Mouse (Mus musculus) stomach, embryonic 14.5 days (tissue): ENCODE measurements at regions not wholly inside any gene's neighbourhood (a gene's known extent, or its start where the extent isn't known, plus 50 kb on each side); places are given as distances from the start of the nearest gene placed in this dataset.
A peak's percentile ranks its signal among the peaks of the same experiment; 100 is the strongest.

Experiments
- ATAC-seq: fragments of 200-750 bp; cut with Nextera tagmentation; 2 replicates; pipeline ENCODE4 v1.8.0; 2017; ENCODE audit warnings: low read depth, moderate TSS enrichment; ENCODE audit not compliant: insufficient number of reproducible peaks, insufficient read depth, low FRiP score
- H3K27ac ChIP-seq: fragments of 300-500 bp; sonication (generic); 2 replicates; pipeline ENCODE4 v1.5.1; 2014; ENCODE audit warnings: mild to moderate bottlenecking, low read length, moderate library complexity, mixed read lengths
- H3K27me3 ChIP-seq: fragments of 300-500 bp; sonication (generic); 2 replicates; pipeline ENCODE4 v1.6.1; 2014; ENCODE audit warnings: low read length, control low read depth, mixed read lengths; ENCODE audit not compliant: control insufficient read depth, insufficient read depth
- H3K36me3 ChIP-seq: fragments of 300-500 bp; sonication (generic); 2 replicates; pipeline ENCODE4 v1.6.1; 2014; ENCODE audit warnings: mild to moderate bottlenecking, control low read depth, low read length, moderate library complexity, mixed read lengths; ENCODE audit not compliant: control insufficient read depth, insufficient read depth
- H3K4me1 ChIP-seq: fragments of 300-500 bp; sonication (generic); 2 replicates; pipeline ENCODE4 v1.6.1; 2014; ENCODE audit warnings: low read length, control low read depth, mixed read lengths; ENCODE audit not compliant: control insufficient read depth, insufficient read depth
- H3K4me2 ChIP-seq: fragments of 300-500 bp; sonication (generic); replicated peaks from 2 replicates; pipeline ENCODE4 v1.6.1; 2014; ENCODE audit warnings: low read depth, low read length, control low read depth
- H3K4me3 ChIP-seq: fragments of 300-500 bp; sonication (generic); 2 replicates; pipeline ENCODE4 v1.5.1; 2014; ENCODE audit warnings: low read depth, low read length, control low read depth
- H3K9ac ChIP-seq: fragments of 300-500 bp; sonication (generic); replicated peaks from 2 replicates; pipeline ENCODE4 v1.6.1; 2014; ENCODE audit warnings: low read depth, mild to moderate bottlenecking, control low read depth, low read length, moderate library complexity, mixed read lengths
- H3K9me3 ChIP-seq: fragments of 300-500 bp; sonication (generic); 2 replicates; pipeline ENCODE4 v1.6.1; 2016; ENCODE audit warnings: low read depth, low read length, control low read depth; ENCODE audit not compliant: control insufficient read depth
- WGBS: fragments of 180-500 bp; shearing (Covaris S2); extraction: QIAGEN DNeasy Blood & Tissue Kit; methylation state at CpG from one replicate; pipeline ENCODE4 v1.1.7; 2014; 5-methylcytosine and 5-hydroxymethylcytosine counted together

DNA sequence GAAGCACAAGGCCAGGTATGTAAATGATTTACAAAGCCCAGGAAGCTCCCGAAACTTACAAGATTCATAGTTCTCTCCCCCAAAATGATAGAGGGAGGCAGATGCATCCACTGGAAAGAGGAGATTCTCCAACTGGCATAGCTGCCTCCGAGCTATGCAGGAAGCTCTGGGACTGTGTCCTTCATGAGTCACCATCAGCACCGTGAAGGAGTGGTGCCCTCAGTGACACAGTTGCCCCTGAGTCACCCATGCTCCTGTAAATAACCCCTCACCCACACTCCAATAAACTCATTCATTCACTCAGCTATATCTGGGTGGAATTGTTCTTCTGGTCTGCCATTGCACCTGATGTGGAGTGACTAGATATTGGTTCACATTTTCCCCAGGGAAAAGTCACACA, 114.6 kb downstream of the Zfp169 start:
- Histone ChIP-seq H3K4me3 (no peak overlapping the region), H3K9me3 (no peaks in the 10 kb centered on the region), H3K27me3 (no peaks in the 10 kb centered on the region), H3K4me2 (no peak overlapping the region), H3K36me3 (no peaks in the 10 kb centered on the region), H3K4me1 (no peaks in the 10 kb centered on the region), H3K9ac (no peak overlapping the region), H3K27ac (no peak overlapping the region)
- WGBS: 83% methylated on average over 3 of the region's 3 CpGs
- ATAC-seq: no peak

DNA sequence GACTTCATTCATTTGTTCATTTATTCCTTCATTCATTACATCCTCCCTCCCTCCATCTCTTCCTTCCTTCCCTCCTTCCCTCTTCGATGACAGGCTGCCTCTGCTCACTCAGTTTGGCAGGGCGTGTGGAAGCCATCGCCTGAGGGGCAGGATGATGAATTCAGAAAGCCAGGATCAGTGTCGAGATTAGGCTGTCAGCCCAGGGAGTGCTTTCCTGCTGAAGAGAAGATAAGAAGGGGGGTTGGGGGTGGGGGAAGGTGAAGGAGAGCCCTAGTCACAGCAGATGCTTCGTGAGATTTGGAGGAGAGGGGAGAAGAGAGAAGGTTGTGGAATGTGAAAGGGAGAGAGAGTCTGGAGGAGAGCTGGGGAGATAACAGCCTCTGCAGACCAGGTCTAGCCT, 110.9 kb downstream of the Zfp169 start:
- H3K4me1 ChIP-seq: no peaks in the 10 kb centered on the region
- no peaks in the 10 kb centered on the region for H3K36me3 ChIP-seq
- H3K9ac ChIP-seq: no peak overlapping the region
- no peak overlapping the region for H3K4me2 ChIP-seq
- no peaks in the 10 kb centered on the region for H3K9me3 ChIP-seq
- H3K4me3 ChIP-seq: no peak overlapping the region
- no peak overlapping the region for H3K27ac ChIP-seq
- H3K27me3 ChIP-seq: no peaks in the 10 kb centered on the region
- 7% methylated on average over 5 of the region's 5 CpGs for WGBS
- ATAC-seq: no peak

GRCm38 (mm10) chr13:48422438-48423329, 90.6 kb downstream of the Zfp169 start:
- no peak overlapping the region for H3K9ac ChIP-seq
- no peak overlapping the region for H3K4me3 ChIP-seq
- no peaks in the 10 kb centered on the region for H3K4me1 ChIP-seq
- H3K4me2 ChIP-seq: no peak overlapping the region
- H3K27ac ChIP-seq: no peak overlapping the region
- H3K27me3 ChIP-seq: no peaks in the 10 kb centered on the region
- H3K9me3 ChIP-seq: no peaks in the 10 kb centered on the region
- no peak for ATAC-seq
- H3K36me3 ChIP-seq: no peaks in the 10 kb centered on the region
- WGBS: 75% methylated on average over 9 of the region's 9 CpGs

DNA sequence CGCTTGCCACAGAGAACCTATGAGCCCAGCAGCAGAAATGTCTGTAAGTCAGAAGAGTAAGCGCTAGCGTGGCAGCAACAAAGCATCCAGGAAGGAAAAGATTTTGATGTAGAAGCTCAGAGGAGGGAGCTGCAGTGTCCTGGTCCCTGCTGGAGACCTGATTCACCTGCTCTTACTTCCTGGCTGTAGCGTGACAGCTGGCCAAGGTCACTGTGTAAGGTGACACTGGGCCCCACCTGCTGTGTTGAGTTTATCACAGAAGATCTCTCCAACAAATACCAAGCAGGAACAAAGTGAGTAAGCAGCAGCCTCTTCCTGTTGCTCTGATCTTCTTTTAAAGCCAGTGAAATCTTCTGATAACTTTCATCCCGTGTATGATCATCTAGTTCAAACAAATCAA, 86.4 kb downstream of the Zfp169 start:
- Histone ChIP-seq H3K4me2 (no peak overlapping the region), H3K27me3 (no peaks in the 10 kb centered on the region), H3K4me1 (no peaks in the 10 kb centered on the region), H3K9me3 (no peaks in the 10 kb centered on the region), H3K27ac (no peak overlapping the region), H3K9ac (no peak overlapping the region), H3K36me3 (no peaks in the 10 kb centered on the region), H3K4me3 (no peak overlapping the region)
- no peak for ATAC-seq
- 55% methylated on average over 5 of the region's 5 CpGs for WGBS

DNA sequence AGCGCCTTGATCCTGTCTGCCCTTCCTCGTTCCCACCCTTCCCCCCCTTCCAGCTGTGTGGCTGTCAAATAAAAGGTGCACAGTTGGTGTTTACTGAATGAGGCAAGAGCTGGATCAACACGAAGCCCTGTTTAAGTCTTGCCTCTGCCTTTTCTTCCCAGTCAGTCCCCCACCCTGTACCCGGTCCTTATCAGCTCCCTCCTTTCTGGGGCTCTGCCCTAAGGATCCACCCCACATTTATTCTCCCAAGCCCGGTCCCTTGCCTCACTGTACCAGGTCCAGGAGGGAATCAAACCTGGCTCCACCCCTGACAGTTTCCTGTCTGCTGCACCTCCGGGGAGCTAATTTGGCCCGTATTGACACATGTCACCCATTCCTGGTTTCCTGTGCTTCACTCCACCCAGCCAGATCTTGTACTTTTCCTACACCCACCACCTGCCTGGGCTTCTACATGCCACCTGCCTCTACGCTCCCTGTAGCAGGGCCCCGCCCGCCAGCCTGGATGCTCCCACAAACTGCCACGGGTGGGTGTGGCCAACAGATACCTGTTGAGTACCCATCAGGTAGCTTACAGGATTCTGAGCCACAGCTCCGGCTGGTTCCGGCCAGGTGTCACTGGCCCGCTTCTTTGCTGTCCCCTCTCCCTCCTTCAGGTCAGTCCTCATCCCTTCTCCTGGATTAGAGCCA, 76.4 kb downstream of the Zfp169 start:
- Histone ChIP-seq H3K4me3 (no peak overlapping the region), H3K27ac (no peak overlapping the region), H3K9ac (no peak overlapping the region), H3K9me3 (no peaks in the 10 kb centered on the region), H3K4me1 (peaks cover 5% of the 10 kb centered on the region; the same call in 1 of the 2 replicates), H3K4me2 (no peak overlapping the region), H3K36me3 (no peaks in the 10 kb centered on the region), H3K27me3 (no peaks in the 10 kb centered on the region)
- ATAC-seq: peak; percentile 72; the same call in 1 of the 2 replicates
- 52% methylated on average over 14 of the region's 14 CpGs for WGBS
